Mouse (Mus musculus) MEL (cell line): ENCODE results near the gene Macrod1.

Experiments used
- CTCF ChIP-seq, 3 experiments: IDR thresholded peaks in 2 of 3; conservative IDR thresholded peaks in 1 of 3; 2 replicates each; pipeline ENCODE4 v1.5.1; 2011 to 2012; ENCODE audit warnings: low read length in 3 of 3, low read depth in 2 of 3, mild to moderate bottlenecking in 2 of 3, improper control_type of control experiment in 1 of 3, inconsistent platforms in 1 of 3, mixed read lengths in 1 of 3, moderate library complexity in 1 of 3; ENCODE audit not compliant: control insufficient read depth in 1 of 3, insufficient read depth in 1 of 3, poor library complexity in 1 of 3, severe bottlenecking in 1 of 3
- EP300 ChIP-seq, 2 experiments: IDR thresholded peaks; 2 replicates each; pipeline ENCODE4 v1.6.1; 2011; ENCODE audit warnings: improper control_type of control experiment in 2 of 2, low read length in 2 of 2, low read depth in 1 of 2, mild to moderate bottlenecking in 1 of 2
- GATA1 ChIP-seq: IDR thresholded peaks from 2 replicates; pipeline ENCODE4 v1.6.1; 2011; ENCODE audit warnings: low read depth, low read length, improper control_type of control experiment
- JUND ChIP-seq: IDR thresholded peaks from 2 replicates; pipeline ENCODE4 v1.6.1; 2011; ENCODE audit warnings: low read depth, mild to moderate bottlenecking, improper control_type of control experiment, low read length
- KAT2A ChIP-seq: conservative IDR thresholded peaks from 2 replicates; pipeline ENCODE4 v1.6.1; 2012; ENCODE audit warnings: low read depth, low read length, improper control_type of control experiment, inconsistent platforms
- MAFK ChIP-seq: IDR thresholded peaks from 2 replicates; pipeline ENCODE4 v1.6.1; 2011; ENCODE audit warnings: low read depth, mild to moderate bottlenecking, low read length, improper control_type of control experiment, borderline replicate concordance
- MYC ChIP-seq: IDR thresholded peaks from 2 replicates; pipeline ENCODE4 v1.6.1; 2011; ENCODE audit warnings: low read depth, mild to moderate bottlenecking, low read length, improper control_type of control experiment, moderate library complexity
- POLR2A ChIP-seq, 2 experiments: IDR thresholded peaks; 2 replicates each; pipeline ENCODE4 v1.6.1; 2011 to 2012; ENCODE audit warnings: low read length in 2 of 2, mild to moderate bottlenecking in 2 of 2, control low read depth in 1 of 2, improper control_type of control experiment in 1 of 2, low read depth in 1 of 2, moderate library complexity in 1 of 2; ENCODE audit not compliant: control insufficient read depth in 1 of 2, insufficient read depth in 1 of 2, poor library complexity in 1 of 2
- POLR2AphosphoS5 ChIP-seq: IDR thresholded peaks from 2 replicates; pipeline ENCODE4 v1.6.1; 2012; ENCODE audit warnings: low read depth, borderline replicate concordance, mild to moderate bottlenecking, inconsistent platforms, low read length, moderate library complexity, mixed read lengths
- SIN3A ChIP-seq: IDR thresholded peaks from 2 replicates; pipeline ENCODE4 v1.6.1; 2012; ENCODE audit warnings: low read length, improper control_type of control experiment, inconsistent platforms
- TAL1 ChIP-seq: IDR thresholded peaks from 2 replicates; pipeline ENCODE4 v1.6.1; 2012; ENCODE audit warnings: mild to moderate bottlenecking, inconsistent platforms, low read length, moderate library complexity, mixed read lengths
- UBTF ChIP-seq: IDR thresholded peaks from 2 replicates; pipeline ENCODE4 v1.6.1; 2012; ENCODE audit warnings: low read depth, mild to moderate bottlenecking, inconsistent platforms, low read length, improper control_type of control experiment, moderate library complexity, borderline replicate concordance; ENCODE audit not compliant: insufficient read depth
- USF1 ChIP-seq: IDR thresholded peaks from 2 replicates; pipeline ENCODE4 v1.6.1; 2014; ENCODE audit warnings: low read depth, mild to moderate bottlenecking, inconsistent platforms, low read length, improper control_type of control experiment, moderate library complexity

GRCm38 (mm10) chr19:7110875-7111274 is 54.3 kb downstream of the Macrod1 start:
- TF ChIP-seq KAT2A (no peak), USF1 (no peak), CTCF (IDR thresholded peaks at IDR 0.05 in 2 of 3, conservative IDR thresholded peaks at IDR 0.05 in 1 of 3; ENCODE audit: control insufficient read depth in 1 of 3, insufficient read depth in 1 of 3, low read depth in 2 of 3, low read length in 3 of 3, poor library complexity in 1 of 3, severe bottlenecking in 1 of 3) (no peak), MYC (no peak), MAFK (no peak), EP300 (IDR thresholded peaks at IDR 0.05; ENCODE audit: low read depth in 1 of 2, low read length in 2 of 2) (no peak), JUND (no peak), GATA1 (no peak), SIN3A (no peak), POLR2AphosphoS5 (no peak), UBTF (no peak), TAL1 (no peak), POLR2A (IDR thresholded peaks at IDR 0.05; ENCODE audit: control insufficient read depth in 1 of 2, insufficient read depth in 1 of 2, low read depth in 1 of 2, low read length in 2 of 2, poor library complexity in 1 of 2) (no peak)
